Mouse (Mus musculus): ENCODE measurements around the gene Serpinb1c. TPM values are rescaled to one million over a fixed set of nuclear protein-coding genes. Genes with fewer than 3 reads are reported as not detected.
"Not testable (repeated sequence)": the region's sequence is repeated elsewhere in the genome, so short reads cannot be mapped to it uniquely, and the experiment has no call there.

The Serpinb1c gene
- not detected in 2 replicates for total RNA-seq (2014; fragmentation: Nextera tagmentation)
- not detected in 2 replicates for total RNA-seq (2017)

- no peak for ATAC-seq (replicated peaks; ENCODE audit: poor library complexity, severe bottlenecking)
Measured at GRCm38 (mm10) chr13:32898111-32898510, at the start of gene Serpinb1c. Gene Serpinb1c (minus strand): TSS chr13:32898211.

- not testable (repeated sequence) for ATAC-seq (replicated peaks; ENCODE audit: poor library complexity, severe bottlenecking)
Measured at GRCm38 (mm10) chr13:32939191-32939590, 41.2 kb upstream of the Serpinb1c start.

GRCm38 (mm10) chr13:32938275-32938674, 40.3 kb upstream of the Serpinb1c start:
- not testable (repeated sequence) for ATAC-seq (replicated peaks; ENCODE audit: poor library complexity, severe bottlenecking)

DNA sequence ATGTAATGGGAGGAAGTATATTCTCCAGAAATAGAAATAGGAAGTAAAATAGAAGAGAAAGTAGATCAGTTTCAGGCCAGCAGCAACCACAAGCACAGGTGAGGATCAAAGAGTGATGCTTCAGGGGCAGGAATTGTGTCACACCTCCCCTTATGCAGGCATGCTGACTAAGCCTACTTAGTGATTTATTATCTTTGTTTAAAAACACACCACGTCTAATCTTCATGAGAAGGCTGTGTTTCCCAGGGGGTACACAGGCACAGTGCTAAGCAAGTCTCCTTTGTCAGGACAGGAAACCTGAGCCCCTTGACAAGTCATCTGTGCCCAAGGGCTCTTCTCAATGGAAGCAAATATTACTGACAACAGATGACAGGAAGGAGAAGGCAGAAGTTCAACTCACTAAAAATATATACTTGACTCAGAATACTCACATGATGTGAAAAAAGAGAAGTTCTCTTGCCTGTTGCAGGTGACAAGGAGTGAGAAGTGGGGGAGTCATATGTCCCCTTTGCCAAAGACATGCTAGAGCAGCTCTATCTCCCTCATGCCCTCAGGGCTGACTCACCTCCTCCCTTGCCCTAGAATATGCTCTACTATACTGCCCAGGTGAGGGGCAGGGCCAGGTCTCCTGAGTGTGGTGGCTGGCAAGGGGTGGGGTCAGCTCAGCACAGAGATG, 36.8 kb upstream of the Serpinb1c start:
- peak; percentile 46 for ATAC-seq (replicated peaks; ENCODE audit: poor library complexity, severe bottlenecking)

DNA sequence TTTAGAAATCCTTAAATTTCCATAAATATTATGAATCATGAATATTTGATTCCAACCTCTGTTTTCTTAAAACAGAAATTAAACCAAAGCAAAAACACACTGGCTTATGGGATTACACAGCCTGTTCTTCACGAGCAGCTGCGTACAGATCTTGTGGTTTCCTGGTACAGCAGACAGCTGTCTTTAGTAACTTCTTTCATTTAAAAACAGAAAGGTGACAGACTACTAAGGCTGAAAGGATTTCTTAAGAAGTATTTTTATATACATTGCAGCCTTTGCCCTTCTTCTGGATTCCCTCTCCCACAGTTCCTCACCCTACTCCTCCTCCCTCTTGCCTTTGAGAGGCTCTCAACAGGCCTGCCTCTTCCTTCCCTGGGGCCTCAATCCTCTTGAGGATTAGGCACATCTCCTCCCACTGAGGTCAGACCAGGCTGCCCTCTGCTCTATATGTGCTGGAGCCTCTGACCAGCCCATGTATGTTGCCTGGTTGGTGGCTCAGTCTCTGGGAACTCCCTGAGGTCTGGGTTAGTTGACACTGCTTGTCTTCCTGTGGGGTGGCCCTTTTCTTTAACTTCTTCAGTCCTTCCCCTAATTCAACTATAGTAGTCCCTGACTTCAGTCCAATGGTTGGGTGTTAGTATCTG, 31.2 kb upstream of the Serpinb1c start:
- 0 out of 2 replicates have a peak, but pooled peaks have one; percentile 17 for ATAC-seq (replicated peaks; ENCODE audit: poor library complexity, severe bottlenecking)

DNA sequence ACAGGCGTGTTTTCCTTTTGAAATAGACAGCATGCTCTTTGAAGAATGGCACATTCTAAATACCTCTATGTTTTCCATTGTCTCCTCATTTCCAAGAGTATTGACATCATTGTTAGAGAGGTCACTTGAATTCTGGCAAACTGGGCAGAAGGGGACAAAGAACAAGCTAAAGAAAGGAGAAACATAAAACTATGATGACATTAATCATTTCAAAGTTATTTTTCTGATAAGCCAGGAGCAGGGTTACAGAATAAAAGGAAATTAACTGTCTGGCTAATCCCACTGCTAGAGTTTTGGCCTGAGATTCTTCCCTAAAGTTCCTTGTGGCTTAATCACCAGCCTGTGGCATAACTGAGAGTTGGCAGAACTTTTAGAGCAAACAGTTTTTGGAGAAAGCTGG, 29.2 kb upstream of the Serpinb1c start:
- no peak for ATAC-seq (replicated peaks; ENCODE audit: poor library complexity, severe bottlenecking)

- no peak for ATAC-seq (replicated peaks; ENCODE audit: poor library complexity, severe bottlenecking)
Measured at GRCm38 (mm10) chr13:32926661-32927060, 28.6 kb upstream of the Serpinb1c start.

GRCm38 (mm10) chr13:32924578-32925360, 26.8 kb upstream of the Serpinb1c start:
- no peak for ATAC-seq (replicated peaks; ENCODE audit: poor library complexity, severe bottlenecking)

DNA sequence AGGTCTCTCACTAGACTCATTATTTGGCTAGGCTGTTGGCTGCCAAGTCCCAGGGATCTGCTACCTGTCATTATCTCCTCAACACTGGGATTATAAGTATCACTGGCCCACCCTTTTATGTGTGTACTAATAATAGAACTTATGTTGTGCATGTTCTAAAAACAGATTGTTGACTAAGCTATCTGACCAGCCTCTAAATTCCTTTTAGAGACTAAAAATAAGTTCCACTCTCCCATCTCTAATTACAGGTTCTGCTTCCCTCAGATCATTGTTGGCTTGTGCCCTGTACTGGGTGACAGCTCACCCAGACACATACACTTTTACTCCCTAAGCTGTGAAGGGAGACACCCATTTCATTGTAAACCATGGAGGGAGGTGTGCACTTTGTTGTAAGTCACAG, 24.6 kb upstream of the Serpinb1c start:
- no peak for ATAC-seq (replicated peaks; ENCODE audit: poor library complexity, severe bottlenecking)

- no peak for ATAC-seq (replicated peaks; ENCODE audit: poor library complexity, severe bottlenecking)
Measured at GRCm38 (mm10) chr13:32912770-32913380, 14.9 kb upstream of the Serpinb1c start.

DNA sequence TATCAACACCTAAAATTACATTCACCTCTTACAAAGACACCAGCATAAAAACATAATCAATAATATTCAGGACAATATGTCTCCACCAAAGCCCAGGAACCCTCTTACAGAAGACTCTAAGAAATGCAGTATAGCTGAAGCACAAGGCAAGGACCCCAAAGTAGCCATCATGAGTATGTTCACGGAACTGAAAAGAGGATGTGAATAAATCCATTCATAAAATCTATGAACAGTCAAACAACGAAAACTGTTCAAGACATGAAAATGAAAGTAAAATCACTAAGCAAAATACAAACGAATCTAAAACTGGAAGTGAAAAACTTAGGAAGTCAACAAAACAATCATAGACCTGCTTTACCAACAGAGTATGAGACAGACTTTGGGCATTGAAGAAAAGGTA, 10.2 kb upstream of the Serpinb1c start:
- ATAC-seq (replicated peaks; ENCODE audit: poor library complexity, severe bottlenecking) = peak; percentile 79

- peak; percentile 91 for ATAC-seq (replicated peaks; ENCODE audit: poor library complexity, severe bottlenecking)
Measured at GRCm38 (mm10) chr13:32903211-32903873, 5.3 kb upstream of the Serpinb1c start.

GRCm38 (mm10) chr13:32902481-32903015, 4.5 kb upstream of the Serpinb1c start:
- peak; percentile 71 for ATAC-seq (replicated peaks; ENCODE audit: poor library complexity, severe bottlenecking)

GRCm38 (mm10) chr13:32900639-32901038, 2.6 kb upstream of the Serpinb1c start:
- ATAC-seq (replicated peaks; ENCODE audit: poor library complexity, severe bottlenecking) = peak; percentile 83

DNA sequence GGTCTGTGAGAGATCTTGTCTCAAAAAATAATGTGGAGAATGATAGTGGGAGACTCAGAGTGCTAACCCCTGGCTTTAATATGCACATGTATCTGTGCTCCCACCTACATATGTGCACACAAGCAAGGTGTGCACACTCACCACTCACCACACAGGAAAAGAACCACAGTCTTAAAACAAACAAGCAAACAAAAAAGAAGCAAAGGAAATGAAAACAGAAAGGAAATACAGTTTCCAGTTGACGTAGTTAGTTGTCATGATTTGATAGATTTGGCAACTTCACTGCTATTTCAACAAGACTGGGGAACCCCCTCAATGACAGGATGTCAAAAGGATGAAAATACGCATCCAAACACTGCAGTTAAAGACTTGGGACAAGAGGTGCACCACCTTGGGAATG, 1.1 kb upstream of the Serpinb1c start:
- not testable (repeated sequence) for ATAC-seq (replicated peaks; ENCODE audit: poor library complexity, severe bottlenecking)

DNA sequence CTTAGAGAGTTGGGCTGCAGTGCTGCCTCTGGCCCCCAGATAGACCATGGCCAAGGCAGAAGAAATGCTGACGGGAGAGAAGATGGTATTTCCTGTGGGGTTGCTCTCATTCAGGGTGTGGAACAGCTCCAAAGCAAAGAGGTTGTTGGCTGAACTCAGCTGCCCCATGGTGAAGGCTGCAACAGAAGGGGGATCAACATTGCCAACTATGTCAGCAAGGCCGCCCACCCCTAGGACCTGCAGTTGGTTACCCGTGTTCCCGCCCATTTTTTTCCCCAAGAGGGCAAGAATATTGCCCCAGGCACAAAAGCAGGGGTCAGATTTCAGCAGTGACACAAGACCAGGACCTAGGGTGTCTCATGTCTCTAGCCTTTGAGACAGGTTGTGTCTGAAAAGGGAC, 1.1 kb downstream of the Serpinb1c start:
- ATAC-seq (replicated peaks; ENCODE audit: poor library complexity, severe bottlenecking) = no peak

- no peak for ATAC-seq (replicated peaks; ENCODE audit: poor library complexity, severe bottlenecking)
Measured at GRCm38 (mm10) chr13:32884755-32885154, 13.3 kb downstream of the Serpinb1c start.

GRCm38 (mm10) chr13:32873862-32874261, 24.1 kb downstream of the Serpinb1c start:
- ATAC-seq (replicated peaks; ENCODE audit: poor library complexity, severe bottlenecking) = peak; percentile 82

DNA sequence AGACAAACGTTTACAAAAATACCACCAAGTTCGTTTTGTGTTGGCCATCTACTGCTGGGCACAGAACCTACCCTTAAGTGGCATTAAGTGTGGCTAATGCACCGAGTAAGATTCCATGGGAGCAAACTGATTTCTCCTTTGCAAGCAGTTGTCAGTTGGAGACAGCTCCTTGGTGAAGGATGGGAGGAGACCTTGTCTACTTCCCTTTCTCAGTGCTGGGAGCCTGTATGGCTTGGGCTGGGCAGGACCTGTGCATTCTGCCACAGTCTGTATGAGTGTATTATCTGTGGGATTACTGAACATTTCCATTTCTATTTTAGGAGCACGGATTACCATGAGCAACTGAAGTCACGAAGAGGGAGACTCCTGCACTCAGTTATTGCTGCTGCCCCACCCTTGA, 29.2 kb downstream of the Serpinb1c start:
- peak; percentile 47 for ATAC-seq (replicated peaks; ENCODE audit: poor library complexity, severe bottlenecking)

DNA sequence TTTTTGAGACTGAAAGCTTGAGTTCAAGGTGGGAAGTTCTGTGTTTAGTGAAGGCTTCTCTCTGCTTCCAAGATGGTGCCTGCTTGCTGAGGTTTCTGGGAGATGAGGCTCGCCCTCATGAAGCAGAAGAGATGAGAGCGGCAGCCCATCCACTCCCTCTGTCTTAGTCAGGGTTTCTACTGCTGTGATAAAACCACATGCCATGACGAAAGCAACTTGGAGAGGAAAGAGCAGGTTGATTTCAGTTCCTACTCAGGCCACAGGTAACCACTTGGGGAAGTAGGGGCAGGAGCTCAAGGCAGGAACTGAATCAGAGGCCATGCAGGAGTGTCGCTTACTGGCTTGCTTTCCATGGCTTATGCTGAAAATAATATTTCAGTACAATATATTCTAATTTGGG, 29.8 kb downstream of the Serpinb1c start:
- peak; percentile 85 for ATAC-seq (replicated peaks; ENCODE audit: poor library complexity, severe bottlenecking)

All from granulocyte monocyte progenitor cell, adult 5-6 weeks (primary cell).